Mouse (Mus musculus) cerebellum, adult 11-12 months (tissue): ENCODE data around the gene Tmem260.

ENCODE experiments used
- DNase-seq: peaks from one replicate; pipeline ENCODE4 v3.0.0; 2022

The Tmem260 gene

GRCm38 (mm10) chr14:48482762-48483161, 36.8 kb downstream of the Tmem260 start:
- no peak for DNase-seq

GRCm38 (mm10) chr14:48493896-48494295, 48.0 kb downstream of the Tmem260 start:
- no peak for DNase-seq

- no peak for DNase-seq
Observed at GRCm38 (mm10) chr14:48502573-48502972, 56.6 kb downstream of the Tmem260 start.

GRCm38 (mm10) chr14:48503691-48504565, 58.0 kb downstream of the Tmem260 start:
- DNase-seq: no peak

- DNase-seq: no peak
Observed at GRCm38 (mm10) chr14:48504566-48504950, 58.6 kb downstream of the Tmem260 start.

GRCm38 (mm10) chr14:48505606-48506005, 59.7 kb downstream of the Tmem260 start:
- DNase-seq: no peak

- DNase-seq: no peak
Observed at GRCm38 (mm10) chr14:48507376-48507775, 61.5 kb downstream of the Tmem260 start.

GRCm38 (mm10) chr14:48509131-48509530, 63.2 kb downstream of the Tmem260 start:
- DNase-seq: no peak

- no peak for DNase-seq
Observed at GRCm38 (mm10) chr14:48513098-48513823, 67.3 kb downstream of the Tmem260 start.

GRCm38 (mm10) chr14:48513824-48514493, 68.0 kb downstream of the Tmem260 start:
- DNase-seq: no peak

- DNase-seq: peak; percentile 31
Observed at GRCm38 (mm10) chr14:48514620-48515019, 68.7 kb downstream of the Tmem260 start.

- DNase-seq: no peak
Observed at GRCm38 (mm10) chr14:48515538-48515937, 69.6 kb downstream of the Tmem260 start.

GRCm38 (mm10) chr14:48523361-48523760, 77.4 kb downstream of the Tmem260 start:
- DNase-seq: no peak

GRCm38 (mm10) chr14:48524135-48524534, 78.2 kb downstream of the Tmem260 start:
- peak; percentile 39 for DNase-seq

GRCm38 (mm10) chr14:48525055-48525454, 79.1 kb downstream of the Tmem260 start:
- DNase-seq: no peak

- no peak for DNase-seq
Observed at GRCm38 (mm10) chr14:48530629-48531028, 84.7 kb downstream of the Tmem260 start.

GRCm38 (mm10) chr14:48537795-48538766, 92.2 kb downstream of the Tmem260 start:
- no peak for DNase-seq

GRCm38 (mm10) chr14:48545166-48545565, 99.2 kb downstream of the Tmem260 start:
- no peak for DNase-seq

- DNase-seq: no peak
Observed at GRCm38 (mm10) chr14:48546009-48546408, 100.1 kb downstream of the Tmem260 start.

GRCm38 (mm10) chr14:48549703-48550102, 103.8 kb downstream of the Tmem260 start:
- DNase-seq: no peak

GRCm38 (mm10) chr14:48553216-48553615, 107.3 kb downstream of the Tmem260 start:
- DNase-seq: no peak

GRCm38 (mm10) chr14:48553754-48554153, 107.8 kb downstream of the Tmem260 start:
- no peak for DNase-seq
